Mouse (Mus musculus): ENCODE data around the gene Tmcc3.

DNA sequence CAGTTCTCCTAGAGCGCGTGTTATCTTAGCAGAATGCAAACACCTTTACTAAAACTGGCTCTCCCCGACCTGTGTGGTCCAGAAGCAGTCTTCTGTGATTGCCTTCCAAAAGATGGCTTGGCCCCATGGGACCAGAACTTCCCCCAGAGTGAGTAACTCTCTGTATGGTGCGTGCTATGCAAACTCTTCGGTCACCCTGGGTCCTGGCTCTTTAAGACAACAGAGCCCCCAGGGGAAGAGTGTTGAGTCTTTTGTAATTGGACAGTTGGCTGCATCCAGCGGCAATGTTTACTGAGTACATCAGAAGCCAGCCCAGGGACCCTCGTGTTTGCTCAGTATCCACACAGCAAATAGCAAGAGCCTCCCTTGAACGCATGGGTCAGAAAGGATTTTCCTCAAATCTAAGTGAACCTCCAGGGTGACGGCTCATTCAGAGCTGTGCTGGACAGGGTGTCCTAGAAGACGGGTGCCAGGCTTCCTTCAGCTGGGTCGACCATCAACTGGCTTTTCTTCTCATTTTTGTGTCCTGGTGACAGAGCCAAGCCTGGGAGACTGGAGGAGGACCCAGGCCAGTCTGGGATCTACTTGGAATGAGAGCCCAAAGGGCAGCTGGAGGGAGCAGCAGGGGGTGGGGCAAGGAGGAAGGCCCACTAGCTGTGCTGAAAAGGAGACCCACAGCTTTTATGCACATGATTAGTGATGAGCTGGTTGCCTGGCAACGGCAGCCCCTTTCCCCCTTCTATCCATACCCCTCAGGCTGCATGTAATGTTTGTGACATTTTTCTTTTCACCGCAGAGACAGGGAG, 309.9 kb downstream of the Tmcc3 start:
- TF ChIP-seq CTCF (IDR thresholded peaks at IDR 0.05; ENCODE audit: low read depth) (no peak), EP300 (optimal IDR thresholded peaks at IDR 0.05) (no peak)

Data from stomach, postnatal 0 days (tissue).